Mouse (Mus musculus) C2C12 (cell line): ENCODE results near the gene Wdr91.

Experiments used
- CEBPB ChIP-seq: IDR thresholded peaks from one replicate; pipeline ENCODE4 v1.6.1; 2011; ENCODE audit warnings: low read depth, mild to moderate bottlenecking, control low read depth, moderate library complexity
- CTCF ChIP-seq: IDR thresholded peaks from one replicate; pipeline ENCODE4 v1.5.1; 2011; ENCODE audit not compliant: control insufficient read depth, insufficient read depth, insufficient read length
- MAX ChIP-seq: IDR thresholded peaks from one replicate; pipeline ENCODE4 v1.6.1; 2011; ENCODE audit warnings: mild to moderate bottlenecking, control low read depth
- MYOD1 ChIP-seq: IDR thresholded peaks from one replicate; pipeline ENCODE4 v1.6.1; 2011; ENCODE audit warnings: low read depth; ENCODE audit not compliant: control insufficient read depth, insufficient read length
- MYOG ChIP-seq: IDR thresholded peaks from one replicate; pipeline ENCODE4 v1.6.1; 2011; ENCODE audit not compliant: control insufficient read depth, insufficient read length; ENCODE audit errors: extremely low read depth
- USF1 ChIP-seq: IDR thresholded peaks from one replicate; pipeline ENCODE4 v1.6.1; 2011; ENCODE audit warnings: low read depth, mild to moderate bottlenecking, control low read depth, moderate library complexity

DNA sequence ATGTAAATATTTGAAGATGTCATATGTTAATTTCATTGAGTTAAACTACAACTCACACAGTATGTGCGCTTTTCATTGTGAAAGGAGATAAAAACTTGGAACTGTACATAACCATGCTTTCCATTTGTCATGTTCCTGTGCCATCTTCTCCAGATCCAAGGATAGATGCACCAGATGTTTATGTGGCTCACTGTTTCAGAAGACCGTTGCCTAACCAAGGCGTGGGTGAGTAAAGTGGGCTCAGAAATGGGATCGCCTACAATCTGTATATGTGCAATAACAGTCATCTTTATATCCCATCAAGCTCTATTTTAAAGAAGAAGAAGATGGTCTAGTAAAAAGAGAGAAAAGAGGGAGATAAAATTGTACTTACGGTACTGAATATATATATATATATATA, 78.3 kb downstream of the Wdr91 start:
- TF ChIP-seq USF1 = no peak
- TF ChIP-seq CTCF = no peak
- TF ChIP-seq CEBPB = no peak
- TF ChIP-seq MAX = no peak
- TF ChIP-seq MYOD1 = no peak
- no peak for TF ChIP-seq MYOG
